Mouse (Mus musculus): ENCODE measurements at regions not wholly inside any gene's neighbourhood (a gene's known extent, or its start where the extent isn't known, plus 50 kb on each side); places are given as distances from the start of the nearest gene placed in this dataset.
A peak's percentile ranks its signal among the peaks of the same experiment; 100 is the strongest.

DNA sequence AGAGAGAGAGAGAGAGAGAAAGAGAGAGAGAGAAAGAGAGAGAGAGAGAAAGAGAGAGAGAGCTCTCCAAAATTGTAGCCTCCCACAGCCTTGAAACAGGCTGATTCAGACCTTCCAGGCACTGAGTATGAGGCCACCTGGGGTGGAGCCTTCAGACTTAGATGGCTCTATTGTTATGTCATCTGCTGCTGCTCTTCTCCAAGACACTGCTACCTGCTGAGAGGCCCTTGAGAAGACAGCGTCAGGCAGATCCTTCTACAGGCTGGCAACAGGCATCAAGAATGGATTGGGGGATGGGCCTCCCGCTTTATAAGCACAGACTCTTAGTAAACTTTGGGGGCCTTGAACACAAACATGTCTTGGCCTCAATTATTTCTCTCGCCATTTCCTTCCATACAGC is 1340.9 kb upstream of the Adgrl3 start:
- TF ChIP-seq POLR2A (IDR thresholded peaks at IDR 0.05; ENCODE audit: borderline replicate concordance, extremely low read depth, insufficient read depth, insufficient read length, poor library complexity, severe bottlenecking) = no peak
- no peak for TF ChIP-seq CTCF (IDR thresholded peaks at IDR 0.05; ENCODE audit: borderline replicate concordance, extremely low read depth, insufficient read depth, insufficient read length)
- DNase-seq (ENCODE audit: low read depth) = no peak

DNA sequence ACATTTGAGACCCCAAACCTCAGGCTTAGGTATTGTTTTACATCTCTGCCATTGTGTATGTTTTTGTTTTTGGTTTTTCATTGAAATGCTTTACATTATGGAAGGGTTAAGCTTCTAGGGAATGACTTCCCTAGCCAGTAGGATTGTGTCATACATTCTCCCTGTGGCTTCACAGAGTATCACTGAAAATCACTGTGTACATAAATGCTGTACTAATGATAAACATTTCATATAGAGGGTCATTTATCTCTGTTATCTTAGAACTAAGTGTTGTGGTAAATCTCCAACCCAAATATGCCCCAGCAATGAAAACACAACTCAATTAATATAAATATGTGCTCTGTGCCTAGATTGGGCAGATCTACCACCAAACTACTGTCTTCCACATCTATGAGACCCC is 1339.6 kb upstream of the Adgrl3 start:
- TF ChIP-seq CTCF (IDR thresholded peaks at IDR 0.05; ENCODE audit: borderline replicate concordance, extremely low read depth, insufficient read depth, insufficient read length) = no peak
- no peak for TF ChIP-seq POLR2A (IDR thresholded peaks at IDR 0.05; ENCODE audit: borderline replicate concordance, extremely low read depth, insufficient read depth, insufficient read length, poor library complexity, severe bottlenecking)

DNA sequence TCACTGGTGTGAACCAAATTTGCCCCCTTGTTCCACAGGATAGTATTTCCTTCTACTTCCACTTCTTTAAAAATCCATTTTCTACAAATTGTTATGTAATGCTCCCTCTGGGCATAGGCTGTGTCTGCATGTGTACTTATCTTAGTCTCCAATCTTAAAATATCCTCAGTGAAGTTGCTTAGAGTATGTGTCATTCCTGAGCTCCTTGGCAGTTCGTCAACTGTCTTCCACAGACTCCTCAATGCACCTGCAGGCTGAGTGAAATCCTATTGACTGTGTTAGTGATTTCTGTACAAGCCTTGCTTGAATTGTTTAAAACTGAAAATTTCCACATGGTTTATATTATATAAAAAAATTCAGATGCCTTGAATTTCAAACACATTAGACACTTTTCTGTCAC is 1313.3 kb upstream of the Adgrl3 start:
- TF ChIP-seq POLR2A (IDR thresholded peaks at IDR 0.05; ENCODE audit: borderline replicate concordance, extremely low read depth, insufficient read depth, insufficient read length, poor library complexity, severe bottlenecking) (no peak), CTCF (IDR thresholded peaks at IDR 0.05; ENCODE audit: borderline replicate concordance, extremely low read depth, insufficient read depth, insufficient read length) (no peak)
- no peak for DNase-seq (ENCODE audit: low read depth)

More for the DNA sequence above, 1339.6 kb upstream of the Adgrl3 start:
- no peak for DNase-seq (ENCODE audit: low read depth)

DNA sequence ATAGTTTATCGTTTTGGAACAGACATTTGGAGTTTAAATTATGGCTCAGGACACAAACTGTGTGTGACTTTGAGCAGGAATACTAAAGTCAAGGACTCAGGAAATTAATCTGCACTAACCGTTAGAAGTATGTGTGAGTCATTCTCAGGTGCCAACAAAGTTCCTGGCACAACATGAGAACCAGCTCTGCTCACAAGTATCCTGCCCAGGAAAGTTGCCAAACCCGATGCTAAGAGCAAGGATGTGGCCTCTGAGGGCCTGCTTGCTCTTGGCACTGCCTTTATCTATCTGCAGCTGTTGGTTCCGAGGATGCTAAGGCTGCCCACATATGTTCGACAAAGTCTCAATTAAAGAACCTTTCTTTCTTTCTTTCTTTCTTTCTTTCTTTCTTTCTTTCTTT is 1285.1 kb upstream of the Adgrl3 start:
- TF ChIP-seq POLR2A (IDR thresholded peaks at IDR 0.05; ENCODE audit: borderline replicate concordance, extremely low read depth, insufficient read depth, insufficient read length, poor library complexity, severe bottlenecking) (no peak), CTCF (IDR thresholded peaks at IDR 0.05; ENCODE audit: borderline replicate concordance, extremely low read depth, insufficient read depth, insufficient read length) (no peak)
- DNase-seq (ENCODE audit: low read depth) = peak; percentile 60

DNA sequence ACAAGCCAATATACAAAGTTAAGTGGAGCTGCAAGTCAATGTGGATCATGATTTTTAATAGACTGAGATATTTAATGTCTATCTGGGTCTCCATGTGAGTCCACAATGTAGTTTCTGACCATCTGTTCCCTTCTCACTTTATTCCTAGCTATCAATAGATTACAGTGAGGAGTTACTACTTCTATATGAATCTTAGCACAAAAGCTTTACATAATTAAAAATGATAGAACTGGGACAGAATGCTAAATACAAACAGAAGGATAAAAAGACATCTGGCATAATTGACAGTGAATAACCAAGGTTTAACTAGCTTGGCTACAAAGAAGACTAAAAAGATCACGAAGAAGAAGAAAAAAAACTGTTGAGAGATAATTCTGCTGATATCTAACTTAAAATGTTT is 1235.5 kb upstream of the Adgrl3 start:
- no peak for TF ChIP-seq POLR2A (IDR thresholded peaks at IDR 0.05; ENCODE audit: borderline replicate concordance, extremely low read depth, insufficient read depth, insufficient read length, poor library complexity, severe bottlenecking)
- TF ChIP-seq CTCF (IDR thresholded peaks at IDR 0.05; ENCODE audit: borderline replicate concordance, extremely low read depth, insufficient read depth, insufficient read length) = no peak
- DNase-seq (ENCODE audit: low read depth) = peak; percentile 57

DNA sequence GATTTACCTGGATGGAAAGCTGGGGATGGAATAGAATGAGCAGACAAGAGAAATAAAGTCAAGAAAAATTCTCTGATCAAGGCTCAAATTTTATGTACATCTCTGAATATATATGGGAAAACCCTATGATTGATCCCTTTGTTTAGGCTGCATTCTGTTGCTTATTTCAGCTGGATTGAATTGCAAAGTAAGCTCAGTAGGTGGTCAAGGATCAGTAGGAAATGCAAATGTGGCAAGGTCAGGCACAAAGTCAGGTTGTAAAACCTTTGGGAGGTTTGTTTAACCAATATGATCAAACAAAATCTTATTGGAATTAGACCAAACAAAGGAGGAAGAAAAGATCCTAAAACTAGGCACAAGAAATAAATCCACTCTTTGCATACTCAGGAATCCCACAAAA is 1193.4 kb upstream of the Adgrl3 start:
- DNase-seq (ENCODE audit: low read depth) = no peak
- no peak for TF ChIP-seq CTCF (IDR thresholded peaks at IDR 0.05; ENCODE audit: borderline replicate concordance, extremely low read depth, insufficient read depth, insufficient read length)
- no peak for TF ChIP-seq POLR2A (IDR thresholded peaks at IDR 0.05; ENCODE audit: borderline replicate concordance, extremely low read depth, insufficient read depth, insufficient read length, poor library complexity, severe bottlenecking)

DNA sequence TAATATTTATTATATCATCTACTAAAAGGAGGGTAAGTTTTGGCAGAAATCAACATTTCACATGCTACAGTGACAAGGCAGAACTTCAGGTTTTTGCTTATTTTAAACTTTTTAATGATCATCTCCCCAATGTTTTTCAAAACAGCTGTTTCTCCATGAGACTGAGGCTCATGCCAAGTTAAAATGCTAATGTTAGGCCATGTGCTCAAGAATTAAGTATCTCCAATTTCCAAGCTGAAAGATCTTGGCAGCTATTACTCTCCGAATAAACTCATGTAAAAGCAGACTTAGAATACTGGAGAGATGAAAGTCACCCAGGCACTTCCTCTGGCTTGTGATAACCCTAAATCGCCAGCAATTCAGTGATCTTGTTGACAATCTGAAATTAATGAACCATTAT is 1173.5 kb upstream of the Adgrl3 start:
- TF ChIP-seq POLR2A (IDR thresholded peaks at IDR 0.05; ENCODE audit: borderline replicate concordance, extremely low read depth, insufficient read depth, insufficient read length, poor library complexity, severe bottlenecking) (no peak), CTCF (IDR thresholded peaks at IDR 0.05; ENCODE audit: borderline replicate concordance, extremely low read depth, insufficient read depth, insufficient read length) (no peak)
- peak; percentile 76 for DNase-seq (ENCODE audit: low read depth)

DNA sequence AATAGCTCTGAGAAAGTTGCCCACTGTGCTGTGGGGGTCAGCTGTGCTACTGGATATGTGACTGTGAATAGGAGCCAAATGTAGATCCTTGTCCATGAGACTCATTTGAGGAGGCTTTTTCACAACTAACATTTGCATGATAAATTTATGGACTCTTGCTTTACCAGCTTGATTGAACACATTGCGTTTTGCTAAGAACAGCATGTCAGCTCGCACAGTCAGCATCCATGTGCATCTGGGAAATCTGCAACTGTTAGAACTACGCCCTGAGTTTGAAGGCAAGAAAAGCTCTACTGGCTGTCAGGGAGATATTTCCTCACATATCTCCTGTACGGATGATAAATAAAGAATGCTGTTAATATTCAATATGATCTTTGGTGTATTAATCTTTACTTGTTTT is 1164.1 kb upstream of the Adgrl3 start:
- peak; percentile 60 for DNase-seq (ENCODE audit: low read depth)
- no peak for TF ChIP-seq POLR2A (IDR thresholded peaks at IDR 0.05; ENCODE audit: borderline replicate concordance, extremely low read depth, insufficient read depth, insufficient read length, poor library complexity, severe bottlenecking)
- no peak for TF ChIP-seq CTCF (IDR thresholded peaks at IDR 0.05; ENCODE audit: borderline replicate concordance, extremely low read depth, insufficient read depth, insufficient read length)

DNA sequence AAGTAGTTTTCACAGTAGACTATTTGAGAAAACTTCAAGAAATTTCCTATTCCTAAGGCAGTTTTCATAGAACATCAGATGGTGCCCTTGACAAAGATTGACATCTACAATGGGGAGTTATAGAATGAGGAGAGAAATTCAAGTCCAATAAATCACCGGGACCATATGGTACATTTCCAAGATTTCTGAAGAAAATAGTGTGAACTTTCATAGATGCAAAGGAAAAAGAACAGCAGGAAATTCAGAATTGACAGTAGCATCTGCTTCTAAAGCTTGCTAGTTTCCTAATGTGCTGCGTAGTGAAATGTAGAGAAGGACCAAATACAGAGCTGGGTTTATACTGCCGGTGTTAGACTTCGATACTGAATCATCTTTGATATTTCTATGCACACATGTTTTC is 1119.2 kb upstream of the Adgrl3 start:
- TF ChIP-seq POLR2A (IDR thresholded peaks at IDR 0.05; ENCODE audit: borderline replicate concordance, extremely low read depth, insufficient read depth, insufficient read length, poor library complexity, severe bottlenecking) (no peak), CTCF (IDR thresholded peaks at IDR 0.05; ENCODE audit: borderline replicate concordance, extremely low read depth, insufficient read depth, insufficient read length) (no peak)
- DNase-seq (ENCODE audit: low read depth) = peak; percentile 82

DNA sequence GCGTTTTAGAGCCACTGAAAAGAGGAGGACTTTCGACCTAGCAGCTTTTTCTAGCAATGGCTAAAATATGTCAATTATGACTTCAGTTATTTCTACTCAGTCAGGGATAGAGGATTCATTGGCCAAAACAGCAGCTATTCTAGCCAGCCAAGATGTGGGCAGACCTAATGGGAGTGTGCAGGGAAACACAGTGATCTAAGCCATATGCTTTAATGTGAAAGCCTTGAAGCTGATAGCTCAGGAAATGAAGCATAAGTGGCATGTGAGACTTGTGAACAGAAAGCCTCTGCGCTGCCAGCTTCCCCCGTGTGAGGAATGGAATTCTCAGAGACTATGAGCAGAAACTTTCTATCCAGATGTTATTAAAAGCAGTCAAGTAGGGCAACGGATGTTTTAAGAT is 1114.6 kb upstream of the Adgrl3 start:
- DNase-seq (ENCODE audit: low read depth) = peak; percentile 72
- no peak for TF ChIP-seq CTCF (IDR thresholded peaks at IDR 0.05; ENCODE audit: borderline replicate concordance, extremely low read depth, insufficient read depth, insufficient read length)
- TF ChIP-seq POLR2A (IDR thresholded peaks at IDR 0.05; ENCODE audit: borderline replicate concordance, extremely low read depth, insufficient read depth, insufficient read length, poor library complexity, severe bottlenecking) = no peak

Measured in brain, embryonic 14.5 days (tissue).